Mouse (Mus musculus): Measurements from ENCODE around the gene Chrna1.

DNA sequence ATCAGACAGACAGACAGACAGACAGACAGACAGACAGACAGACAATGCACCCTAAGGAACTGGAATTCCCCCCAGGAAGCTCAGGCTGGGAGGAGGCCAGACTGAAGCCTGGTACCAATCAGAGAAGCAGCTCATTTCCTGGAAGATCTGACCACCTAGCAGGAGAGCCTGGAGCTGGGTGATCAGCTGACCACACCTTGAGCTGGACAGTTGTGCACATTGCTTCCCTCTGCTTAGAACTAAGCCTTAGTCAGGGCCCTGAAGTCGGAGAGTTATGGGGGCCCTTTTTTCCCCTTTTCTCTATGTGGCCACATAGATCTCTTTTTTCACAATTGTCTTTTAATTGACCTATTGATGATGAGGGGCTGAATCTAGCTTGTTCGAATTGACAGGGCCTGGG lies 27.0 kb upstream of the Chrna1 start:
- TF ChIP-seq CTCF (IDR thresholded peaks at IDR 0.05; ENCODE audit: extremely low read depth, insufficient read depth, low read length) (no peak), POLR2A (IDR thresholded peaks at IDR 0.05; ENCODE audit: extremely low read depth, insufficient read depth, low read length) (no peak)

Data from cortical plate, adult 2 months (tissue).